Comparison of ENCODE assay signal across 10 mouse cellular contexts in genomic region chr15:86201095-86201494, GRCm38 (mm10). TPM values are rescaled to one million over a fixed set of nuclear protein-coding genes. Genes with fewer than 3 reads are reported as not detected.
DNase-seq lines count a peak whose midpoint lies in the region; ATAC-seq lines count a peak whose summit lies in the region.
"Had no signal": no experiment of that assay in that cellular context is flagged by ENCODE, and none has a peak within 500 bp of the region (broad histone marks: within the 10 kb centered on the region; RNA-seq: fewer than 3 reads in every experiment).

No protein-coding gene starts in this region.

- WGBS in heart, embryonic 16.5 days: 24% methylated on average over 4 of the region's 4 CpGs
- WGBS in midbrain, embryonic 14.5 days: 34% methylated on average over 4 of the region's 4 CpGs
- WGBS in midbrain, embryonic 15.5 days: 31% methylated on average over 4 of the region's 4 CpGs

- 0 out of 2 replicates have a peak, but pooled peaks have one; percentile 35 for ATAC-seq in heart, embryonic 16.5 days (replicated peaks; ENCODE audit: extremely low read depth, insufficient read depth, low FRiP score)
- ATAC-seq in midbrain, embryonic 14.5 days (ENCODE audit: low FRiP score, low TSS enrichment): no peak
- no peak for ATAC-seq in midbrain, embryonic 15.5 days (replicated peaks)

- no peaks in the 10 kb centered on the region for H3K36me3 ChIP-seq in heart, embryonic 16.5 days (ENCODE audit: control insufficient read depth, insufficient read depth)
- H3K36me3 ChIP-seq in midbrain, embryonic 14.5 days (ENCODE audit: control insufficient read depth, insufficient read depth, low read length): no peaks in the 10 kb centered on the region
- H3K36me3 ChIP-seq in midbrain, embryonic 15.5 days (replicated peaks): no peaks in the 10 kb centered on the region
- H3K36me3 ChIP-seq: limb, embryonic 10.5 days had no signal

- peak overlapping the region; percentile 49 for H3K27ac ChIP-seq in heart, embryonic 16.5 days (ENCODE audit: low read length)
- H3K27ac ChIP-seq in midbrain, embryonic 14.5 days (replicated peaks; ENCODE audit: low read depth, low read length): no peak overlapping the region
- no peak overlapping the region for H3K27ac ChIP-seq in midbrain, embryonic 15.5 days
- H3K27ac ChIP-seq: limb, embryonic 10.5 days had no signal

- intact Hi-C loops in heart, postnatal 25 days (cut with DNase I): loop anchor here (10.0 kb wide), 1 partner anchor 46 kb away; no protein-coding TSS in a partner anchor

- H3K9ac ChIP-seq in heart, embryonic 16.5 days (ENCODE audit: low read length): no peak overlapping the region
- no peak overlapping the region for H3K9ac ChIP-seq in midbrain, embryonic 14.5 days (replicated peaks; ENCODE audit: low read length)
- H3K9ac ChIP-seq in midbrain, embryonic 15.5 days: no peak overlapping the region

- no peak for DNase-seq in heart, postnatal 25 days (ENCODE audit: low spot score)
- DNase-seq in midbrain, embryonic 14.5 days: peak; percentile 7
- peak; percentile 43 to 62 for DNase-seq in kidney, postnatal 25 days
- no peak for DNase-seq in left cerebral cortex, adult 18-20 months (ENCODE audit: low spot score in 2 of 2)
- DNase-seq in frontal cortex, postnatal 14 days (ENCODE audit: low spot score in 2 of 2): no peak
- no peak for DNase-seq in layer of hippocampus, adult 9-10 months (ENCODE audit: low spot score)
- DNase-seq: adrenal gland, adult 2 months had no signal

- no peaks in the 10 kb centered on the region for H3K27me3 ChIP-seq in heart, embryonic 16.5 days (ENCODE audit: control insufficient read depth, insufficient read depth, low read length)
- no peaks in the 10 kb centered on the region for H3K27me3 ChIP-seq in midbrain, embryonic 14.5 days (ENCODE audit: control insufficient read depth, insufficient read depth, low read length)
- no peaks in the 10 kb centered on the region for H3K27me3 ChIP-seq in midbrain, embryonic 15.5 days (replicated peaks)

- H3K9me3 ChIP-seq in heart, embryonic 16.5 days (replicated peaks; ENCODE audit: control insufficient read depth, low read length): 0 out of 2 replicates have a peak, but pooled peaks cover 2% of the 10 kb centered on the region
- no peaks in the 10 kb centered on the region for H3K9me3 ChIP-seq in midbrain, embryonic 14.5 days (ENCODE audit: control insufficient read depth, low read length)
- no peaks in the 10 kb centered on the region for H3K9me3 ChIP-seq in midbrain, embryonic 15.5 days
- H3K9me3 ChIP-seq: limb, embryonic 10.5 days had no signal

- no peak overlapping the region for H3K4me3 ChIP-seq in heart, embryonic 16.5 days (ENCODE audit: low read length)
- H3K4me3 ChIP-seq in midbrain, embryonic 14.5 days (replicated peaks; ENCODE audit: low read depth, low read length): no peak overlapping the region
- no peak overlapping the region for H3K4me3 ChIP-seq in midbrain, embryonic 15.5 days
- H3K4me3 ChIP-seq: limb, embryonic 10.5 days had no signal

- peaks cover 8% of the 10 kb centered on the region; the same call in 1 of the 2 replicates for H3K4me1 ChIP-seq in heart, embryonic 16.5 days (ENCODE audit: control insufficient read depth, insufficient read depth, low read length)
- H3K4me1 ChIP-seq in midbrain, embryonic 14.5 days (ENCODE audit: control insufficient read depth, insufficient read depth, low read length): 0 out of 2 replicates have a peak, but pooled peaks cover 6% of the 10 kb centered on the region
- peaks cover 4% of the 10 kb centered on the region; the same call in 1 of the 2 replicates for H3K4me1 ChIP-seq in midbrain, embryonic 15.5 days

- H3K4me2 ChIP-seq in heart, embryonic 16.5 days (ENCODE audit: low read depth, low read length): no peak overlapping the region
- H3K4me2 ChIP-seq in midbrain, embryonic 14.5 days (ENCODE audit: low read length): no peak overlapping the region
- H3K4me2 ChIP-seq in midbrain, embryonic 15.5 days: no peak overlapping the region

RNA-seq across cellular contexts. Expression of gene Tbc1d22a, which starts 13.2 kb away (rescaled TPM):
- 11.5 and 12.6 TPM in 2 replicates for polyA plus RNA-seq in heart, embryonic 16.5 days (2015; fragmentation: Nextera tagmentation; extraction: Ambion mirVana)
- total RNA-seq in heart, postnatal 25 days (2021): 10 to 100 TPM; 21.2 to 21.7 TPM
- 9.3 and 11.9 TPM in 2 replicates for polyA plus RNA-seq in midbrain, embryonic 14.5 days (2014; fragmentation: Nextera tagmentation; extraction: Ambion mirVana)
- 14.3 and 15.1 TPM in 2 replicates for polyA plus RNA-seq in midbrain, embryonic 15.5 days (2015; fragmentation: Nextera tagmentation; extraction: Ambion mirVana)
- total RNA-seq in left cerebral cortex, adult 18-20 months (2021): 10 to 100 TPM; 34.4 to 35.0 TPM

RNA-seq across cellular contexts. Expression of gene Cerk, which starts 15.2 kb away (rescaled TPM):
- 18.7 and 19.3 TPM in 2 replicates for polyA plus RNA-seq in heart, embryonic 16.5 days (2015; fragmentation: Nextera tagmentation; extraction: Ambion mirVana)
- total RNA-seq in heart, postnatal 25 days (2021): 10 to 100 TPM; 29.7 to 29.9 TPM
- 20.3 and 23.5 TPM in 2 replicates for polyA plus RNA-seq in midbrain, embryonic 14.5 days (2014; fragmentation: Nextera tagmentation; extraction: Ambion mirVana)
- polyA plus RNA-seq in midbrain, embryonic 15.5 days (2015; fragmentation: Nextera tagmentation; extraction: Ambion mirVana): 25.0 and 25.8 TPM in 2 replicates
- 10 to 100 TPM; 57.3 to 58.8 TPM for total RNA-seq in left cerebral cortex, adult 18-20 months (2021)

Comparison
In these comparisons a context has a peak if more than half of its experiments do, and no peak if none do; other contexts are left out.
1. DNase-seq: peak in midbrain, embryonic 14.5 days (single experiment) and kidney, postnatal 25 days (2 of 2); none in heart, postnatal 25 days (single experiment), left cerebral cortex, adult 18-20 months (0 of 2), frontal cortex, postnatal 14 days (0 of 2) and layer of hippocampus, adult 9-10 months (single experiment).